Mouse (Mus musculus) heart, embryonic 11.5 days (tissue): ENCODE measurements around the gene Zfp740. TPM values are rescaled to one million over a fixed set of nuclear protein-coding genes. Genes with fewer than 3 reads are reported as not detected.
A peak's percentile ranks its signal among the peaks of the same experiment; 100 is the strongest.
"Not testable (repeated sequence)": the region's sequence is repeated elsewhere in the genome, so short reads cannot be mapped to it uniquely, and the experiment has no call there.

Source experiments
- ATAC-seq: fragments of 200-750 bp; cut with Nextera tagmentation; replicated peaks from 2 replicates; pipeline ENCODE4 v1.8.0; 2017; ENCODE audit warnings: moderate library complexity; ENCODE audit not compliant: insufficient number of reproducible peaks, low FRiP score, low TSS enrichment
- H3K27ac ChIP-seq: fragments of 300-500 bp; sonication (generic); 2 replicates; pipeline ENCODE4 v1.5.1; 2014; ENCODE audit warnings: mild to moderate bottlenecking, low read depth, low read length
- H3K27me3 ChIP-seq: fragments of 300-500 bp; sonication (generic); 2 replicates; pipeline ENCODE4 v1.6.1; 2014; ENCODE audit warnings: mild to moderate bottlenecking, low read length, mixed read lengths; ENCODE audit not compliant: control insufficient read depth, insufficient read depth
- H3K36me3 ChIP-seq: fragments of 300-500 bp; sonication (generic); 2 replicates; pipeline ENCODE4 v1.6.1; 2014; ENCODE audit warnings: mild to moderate bottlenecking, low read length, moderate library complexity, mixed read lengths; ENCODE audit not compliant: control insufficient read depth, insufficient read depth
- H3K4me1 ChIP-seq: fragments of 300-500 bp; sonication (generic); 2 replicates; pipeline ENCODE4 v1.6.1; 2014; ENCODE audit warnings: low read length; ENCODE audit not compliant: control insufficient read depth, insufficient read depth
- H3K4me2 ChIP-seq: fragments of 300-500 bp; sonication (generic); 2 replicates; pipeline ENCODE4 v1.6.1; 2014; ENCODE audit warnings: mild to moderate bottlenecking, moderate library complexity
- H3K4me3 ChIP-seq: fragments of 300-500 bp; sonication (generic); 2 replicates; pipeline ENCODE4 v1.5.1; 2014; ENCODE audit warnings: low read depth, low read length
- H3K9ac ChIP-seq: fragments of 300-500 bp; sonication (generic); 2 replicates; pipeline ENCODE4 v1.6.1; 2014; ENCODE audit warnings: mild to moderate bottlenecking, low read depth, low read length, moderate library complexity
- H3K9me3 ChIP-seq: fragments of 300-500 bp; sonication (generic); replicated peaks from 2 replicates; pipeline ENCODE4 v1.6.1; 2016; ENCODE audit warnings: low read length; ENCODE audit not compliant: control insufficient read depth
- WGBS: fragments of 180-500 bp; shearing (Covaris S2); extraction: QIAGEN DNeasy Blood & Tissue Kit; methylation state at CpG from one replicate; pipeline ENCODE4 v1.1.7; 2014; ENCODE audit not compliant: insufficient replicate concordance; 5-methylcytosine and 5-hydroxymethylcytosine counted together
- polyA plus RNA-seq: library from polyadenylated mRNA; unstranded; fragments of >200 nt; fragmentation: Nextera tagmentation; extraction: Ambion mirVana; gene quantifications from 2 replicates; pipeline ENCODE4 v1.2.1, GENCODE M21; 2014

Gene Zfp740
- polyA plus RNA-seq, result 25.8 and 31.2 TPM in 2 replicates

GRCm38 (mm10) chr15:102202971-102203834, at the start of gene Zfp740:
Gene Zfp740, plus strand, starts transcription at chr15:102203249.
- Histone ChIP-seq H3K36me3 (peaks cover 4% of the 10 kb centered on the region; the same call in 1 of the 2 replicates), H3K27ac (peak within 1 kb of the TSS; percentile 99), H3K4me3 (peak within 1 kb of the TSS; percentile 85), H3K27me3 (no peaks in the 10 kb centered on the region), H3K4me1 (peaks cover 24% of the 10 kb centered on the region), H3K9ac (peak within 1 kb of the TSS; percentile 93), H3K4me2 (peak within 1 kb of the TSS; percentile 89), H3K9me3 (no peaks in the 10 kb centered on the region)
- ATAC-seq, result peak; percentile 96
- under 1% methylated on average over 48 of the region's 68 CpGs for WGBS

DNA sequence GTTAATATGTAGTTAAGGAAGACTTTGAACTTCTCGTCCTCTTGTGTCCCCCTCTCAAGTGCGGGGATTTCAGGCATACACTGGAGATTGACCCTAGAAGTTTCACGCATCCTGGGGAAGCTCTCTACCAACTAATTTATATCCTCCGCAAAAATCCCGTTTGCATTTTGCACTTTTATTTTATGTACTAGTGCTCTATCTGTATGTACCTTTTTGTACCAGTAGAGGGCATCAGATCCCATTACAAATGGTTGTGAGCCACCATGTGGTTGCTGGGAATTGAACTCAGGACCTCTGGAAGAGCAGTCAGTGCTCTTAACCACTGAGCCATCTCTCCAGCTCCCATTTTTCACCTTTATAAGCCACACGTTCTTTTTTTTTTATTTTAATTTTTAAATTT, 48.0 kb upstream of the Zfp740 start:
- ATAC-seq, H3K27me3 ChIP-seq, H3K4me2 ChIP-seq, H3K9ac ChIP-seq, H3K27ac ChIP-seq, H3K4me3 ChIP-seq, H3K9me3 ChIP-seq, H3K36me3 ChIP-seq, H3K4me1 ChIP-seq: not testable (repeated sequence)
- WGBS, result 90% methylated on average over 6 of the region's 6 CpGs

DNA sequence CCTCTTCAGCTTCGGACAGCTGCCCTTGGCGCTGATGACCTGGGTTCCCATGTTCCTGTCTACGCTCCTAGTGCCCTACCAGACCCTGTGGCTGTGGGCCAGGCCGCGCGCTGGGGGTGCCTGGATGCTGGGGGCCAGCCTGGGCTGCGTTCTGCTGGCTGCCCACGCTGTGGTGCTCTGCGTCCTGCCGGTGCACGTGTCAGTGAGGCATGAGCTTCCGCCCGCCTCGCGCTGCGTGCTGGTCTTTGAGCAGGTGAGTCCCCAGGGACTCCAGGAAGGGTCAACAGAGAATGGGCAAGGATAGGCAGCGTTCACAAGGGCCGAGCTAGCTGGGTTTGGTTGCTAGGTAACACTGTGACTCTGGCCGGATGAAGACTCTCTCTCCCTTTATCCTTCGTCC, 46.2 kb upstream of the Zfp740 start:
- Histone ChIP-seq H3K27ac (no peak overlapping the region), H3K4me1 (no peaks in the 10 kb centered on the region), H3K36me3 (no peaks in the 10 kb centered on the region), H3K27me3 (no peaks in the 10 kb centered on the region), H3K9ac (no peak overlapping the region), H3K4me3 (no peak overlapping the region), H3K4me2 (no peak overlapping the region), H3K9me3 (no peaks in the 10 kb centered on the region)
- 40% methylated on average over 20 of the region's 20 CpGs for WGBS
- ATAC-seq, result no peak

GRCm38 (mm10) chr15:102160415-102161060, 42.5 kb upstream of the Zfp740 start:
- Histone ChIP-seq H3K4me2 (no peak overlapping the region), H3K4me3 (no peak overlapping the region), H3K9me3 (no peaks in the 10 kb centered on the region), H3K27me3 (no peaks in the 10 kb centered on the region), H3K27ac (no peak overlapping the region), H3K4me1 (no peaks in the 10 kb centered on the region), H3K9ac (no peak overlapping the region), H3K36me3 (no peaks in the 10 kb centered on the region)
- WGBS, result 44% methylated on average over 27 of the region's 27 CpGs
- ATAC-seq, result no peak

GRCm38 (mm10) chr15:102163900-102164693, 39.0 kb upstream of the Zfp740 start:
- Histone ChIP-seq H3K27me3 (no peaks in the 10 kb centered on the region), H3K4me3 (no peak overlapping the region), H3K36me3 (no peaks in the 10 kb centered on the region), H3K4me1 (peaks cover 7% of the 10 kb centered on the region; the same call in 1 of the 2 replicates), H3K9me3 (no peaks in the 10 kb centered on the region), H3K4me2 (no peak overlapping the region), H3K9ac (no peak overlapping the region), H3K27ac (no peak overlapping the region)
- 49% methylated on average over 3 of the region's 3 CpGs for WGBS
- no peak for ATAC-seq

GRCm38 (mm10) chr15:102165468-102166100, 37.5 kb upstream of the Zfp740 start:
- Histone ChIP-seq H3K27ac (no peak overlapping the region), H3K4me3 (no peak overlapping the region), H3K27me3 (no peaks in the 10 kb centered on the region), H3K4me2 (no peak overlapping the region), H3K9ac (no peak overlapping the region), H3K36me3 (no peaks in the 10 kb centered on the region), H3K4me1 (peaks cover 7% of the 10 kb centered on the region; the same call in 1 of the 2 replicates), H3K9me3 (no peaks in the 10 kb centered on the region)
- no peak for ATAC-seq
- WGBS, result 54% methylated on average over 6 of the region's 6 CpGs

DNA sequence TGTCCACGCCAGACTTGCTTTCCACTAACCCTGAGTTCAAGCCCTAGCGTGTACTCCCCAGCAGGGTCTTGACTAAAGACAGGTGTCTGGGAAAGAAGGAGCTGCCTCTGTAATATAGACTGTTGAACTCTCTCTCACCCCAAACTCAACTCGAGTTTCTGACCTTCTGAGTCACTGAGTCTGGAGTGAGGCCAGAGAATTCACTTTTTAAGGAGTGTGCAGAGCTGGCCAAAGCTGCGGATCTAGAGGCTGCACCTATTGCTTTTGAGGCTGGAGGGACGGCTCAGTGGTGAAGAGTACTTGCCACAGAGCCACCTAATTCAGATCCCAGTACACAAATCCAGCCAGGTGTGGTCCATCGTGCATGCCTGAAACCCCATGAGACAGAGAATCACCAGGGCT, 35.4 kb upstream of the Zfp740 start:
- no peak overlapping the region for H3K9ac ChIP-seq
- H3K4me2 ChIP-seq, result no peak overlapping the region
- ATAC-seq, result no peak
- no peaks in the 10 kb centered on the region for H3K36me3 ChIP-seq
- 46% methylated on average over 6 of the region's 6 CpGs for WGBS
- peaks cover 7% of the 10 kb centered on the region; the same call in 1 of the 2 replicates for H3K4me1 ChIP-seq
- H3K27ac ChIP-seq, result no peak overlapping the region
- no peaks in the 10 kb centered on the region for H3K9me3 ChIP-seq
- no peak overlapping the region for H3K4me3 ChIP-seq
- no peaks in the 10 kb centered on the region for H3K27me3 ChIP-seq

- 53% methylated on average over 2 of the region's 2 CpGs for WGBS
- H3K9ac ChIP-seq, result no peak overlapping the region
- no peak overlapping the region for H3K4me2 ChIP-seq
- no peaks in the 10 kb centered on the region for H3K9me3 ChIP-seq
- no peaks in the 10 kb centered on the region for H3K27me3 ChIP-seq
- no peak overlapping the region for H3K4me3 ChIP-seq
- peaks cover 7% of the 10 kb centered on the region; the same call in 1 of the 2 replicates for H3K4me1 ChIP-seq
- no peak overlapping the region for H3K27ac ChIP-seq
- no peak for ATAC-seq
- no peaks in the 10 kb centered on the region for H3K36me3 ChIP-seq
Observed at GRCm38 (mm10) chr15:102169064-102169463, 34.0 kb upstream of the Zfp740 start.
